Mouse (Mus musculus) heart, embryonic 12.5 days (tissue): ENCODE data around the gene Olfr1490. TPM values are rescaled to one million over a fixed set of nuclear protein-coding genes. Genes with fewer than 3 reads are reported as not detected.
"Not testable (repeated sequence)": the region's sequence is repeated elsewhere in the genome, so short reads cannot be mapped to it uniquely, and the experiment has no call there.

ENCODE experiments used
- ATAC-seq: fragments of 200-750 bp; cut with Nextera tagmentation; 2 replicates; pipeline ENCODE4 v1.8.0; 2017; ENCODE audit warnings: moderate TSS enrichment, moderate library complexity; ENCODE audit not compliant: insufficient number of reproducible peaks, low FRiP score
- H3K27ac ChIP-seq: fragments of 300-500 bp; sonication (generic); 2 replicates; pipeline ENCODE4 v1.5.1; 2016; ENCODE audit warnings: mild to moderate bottlenecking, moderate library complexity; ENCODE audit not compliant: poor library complexity, severe bottlenecking
- H3K27me3 ChIP-seq: fragments of 300-500 bp; sonication (generic); replicated peaks from 2 replicates; pipeline ENCODE4 v1.6.1; 2016; ENCODE audit warnings: mild to moderate bottlenecking, moderate library complexity
- H3K36me3 ChIP-seq: fragments of 300-500 bp; sonication (generic); 2 replicates; pipeline ENCODE4 v1.6.1; 2016; ENCODE audit warnings: mild to moderate bottlenecking, moderate library complexity
- H3K4me1 ChIP-seq: fragments of 300-500 bp; sonication (generic); replicated peaks from 2 replicates; pipeline ENCODE4 v1.6.1; 2016; ENCODE audit warnings: mild to moderate bottlenecking
- H3K4me2 ChIP-seq: fragments of 300-500 bp; sonication (generic); 2 replicates; pipeline ENCODE4 v1.6.1; 2016; ENCODE audit warnings: mild to moderate bottlenecking, moderate library complexity
- H3K4me3 ChIP-seq: fragments of 300-500 bp; sonication (generic); 2 replicates; pipeline ENCODE4 v1.5.1; 2016; ENCODE audit warnings: mild to moderate bottlenecking
- H3K9ac ChIP-seq: fragments of 300-500 bp; sonication (generic); 2 replicates; pipeline ENCODE4 v1.6.1; 2016; ENCODE audit warnings: mild to moderate bottlenecking, moderate library complexity
- H3K9me3 ChIP-seq: fragments of 300-500 bp; sonication (generic); replicated peaks from 2 replicates; pipeline ENCODE4 v1.6.1; 2016; ENCODE audit warnings: mild to moderate bottlenecking, moderate library complexity
- WGBS: fragments of 180-500 bp; shearing (Covaris S2); methylation state at CpG from one replicate; pipeline ENCODE4 v1.1.7; 2016; 5-methylcytosine and 5-hydroxymethylcytosine counted together
- microRNA-seq: library from miRNA; unstranded; fragments of <30 nt; microRNA quantifications from one replicate; pipeline ENCODE4, GENCODE M21; 2017
- polyA plus RNA-seq: library from polyadenylated mRNA; unstranded; fragments of >200 nt; fragmentation: Nextera tagmentation; extraction: Ambion mirVana; gene quantifications from 2 replicates; pipeline ENCODE4 v1.2.1, GENCODE M21; 2016

Olfr1490 gene
- not detected in 2 replicates for polyA plus RNA-seq

- 56% methylated on average over 1 of the region's 1 CpGs for WGBS
- Histone ChIP-seq H3K27ac (no peak within 1 kb of the TSS), H3K27me3 (no peaks in the 10 kb centered on the region), H3K4me3 (no peak within 1 kb of the TSS), H3K4me2 (no peak within 1 kb of the TSS), H3K9ac (no peak within 1 kb of the TSS), H3K4me1 (no peaks in the 10 kb centered on the region), H3K9me3 (peaks cover 18% of the 10 kb centered on the region), H3K36me3 (no peaks in the 10 kb centered on the region)
- ATAC-seq = no peak
Observed at GRCm38 (mm10) chr19:13650791-13651190, at the start of gene Olfr1490. TSS of gene Olfr1490 (plus strand) at chr19:13651091.

- H3K4me2 ChIP-seq, H3K27me3 ChIP-seq, H3K9ac ChIP-seq, H3K36me3 ChIP-seq, H3K27ac ChIP-seq, H3K4me1 ChIP-seq, H3K4me3 ChIP-seq, ATAC-seq: not testable (repeated sequence)
- H3K9me3 ChIP-seq = peaks cover 14% of the 10 kb centered on the region; the same call in 1 of the 2 replicates
- 83% methylated on average over 2 of the region's 2 CpGs for WGBS
Observed at GRCm38 (mm10) chr19:13617075-13617474, 33.8 kb upstream of the Olfr1490 start, which contains the start of gene Olfr1487. TSS of gene Olfr1487 (plus strand) at chr19:13617375.

- Histone ChIP-seq H3K4me2 (no peak within 1 kb of the TSS), H3K27ac (no peak within 1 kb of the TSS), H3K27me3 (no peaks in the 10 kb centered on the region), H3K4me1 (no peaks in the 10 kb centered on the region), H3K4me3 (no peak within 1 kb of the TSS), H3K9me3 (peaks cover 12% of the 10 kb centered on the region), H3K9ac (no peak within 1 kb of the TSS), H3K36me3 (no peaks in the 10 kb centered on the region)
- no peak for ATAC-seq
- 68% methylated on average over 1 of the region's 1 CpGs for WGBS
Observed at GRCm38 (mm10) chr19:13631321-13631720, 19.6 kb upstream of the Olfr1490 start, which contains the start of gene Olfr1489. TSS of gene Olfr1489 (plus strand) at chr19:13631621.

GRCm38 (mm10) chr19:13696968-13697367, 46.1 kb downstream of the Olfr1490 start, which contains the start of gene Olfr1491:
TSS of gene Olfr1491 (plus strand) at chr19:13697268.
- Histone ChIP-seq H3K9me3 (no peaks in the 10 kb centered on the region), H3K36me3 (no peaks in the 10 kb centered on the region), H3K27ac (no peak within 1 kb of the TSS), H3K4me1 (no peaks in the 10 kb centered on the region), H3K27me3 (no peaks in the 10 kb centered on the region), H3K4me3 (no peak within 1 kb of the TSS), H3K4me2 (no peak within 1 kb of the TSS), H3K9ac (no peak within 1 kb of the TSS)
- no peak for ATAC-seq
- 56% methylated on average over 3 of the region's 3 CpGs for WGBS

Small RNAs within 50 kb of the gene (microRNA-seq; reads per million reads assigned to microRNA genes)
- not detected for gene Gm23931

Other genes starting within 250 kb of the Olfr1490 start
- gene Olfr1469, start 243.2 kb upstream of the Olfr1490 start, polyA plus RNA-seq = not detected in 2 replicates
- gene Olfr1471, start 207.7 kb upstream of the Olfr1490 start, polyA plus RNA-seq = not detected in 2 replicates
- gene Olfr1472, start 195.0 kb upstream of the Olfr1490 start, polyA plus RNA-seq = not detected in 2 replicates
- not detected in 2 replicates for gene Olfr1474, start 181.5 kb upstream of the Olfr1490 start, polyA plus RNA-seq
- not detected in 2 replicates for gene Olfr1475, start 170.9 kb upstream of the Olfr1490 start, polyA plus RNA-seq
- gene Olfr1477, start 150.5 kb upstream of the Olfr1490 start, polyA plus RNA-seq = not detected in 2 replicates
- gene Olfr1480, start 123.2 kb upstream of the Olfr1490 start, polyA plus RNA-seq = not detected in 2 replicates
- gene Olfr1484, start 67.6 kb upstream of the Olfr1490 start, polyA plus RNA-seq = not detected in 2 replicates
- gene Olfr1487, start 33.7 kb upstream of the Olfr1490 start, polyA plus RNA-seq = not detected in 2 replicates
- gene Olfr1489, start 19.5 kb upstream of the Olfr1490 start, polyA plus RNA-seq = not detected in 2 replicates
- not detected in 2 replicates for gene Olfr1491, start 46.2 kb downstream of the Olfr1490 start, polyA plus RNA-seq
- not detected in 2 replicates for gene Olfr1493-ps1, start 72.2 kb downstream of the Olfr1490 start, polyA plus RNA-seq
- gene Olfr1494, start 88.6 kb downstream of the Olfr1490 start, polyA plus RNA-seq = not detected in 2 replicates
- not detected in 2 replicates for gene Olfr1495, start 113.5 kb downstream of the Olfr1490 start, polyA plus RNA-seq
- gene Olfr1496, start 126.8 kb downstream of the Olfr1490 start, polyA plus RNA-seq = not detected in 2 replicates
- not detected in 2 replicates for gene Olfr1497, start 147.1 kb downstream of the Olfr1490 start, polyA plus RNA-seq
- gene Olfr1499, start 168.4 kb downstream of the Olfr1490 start, polyA plus RNA-seq = not detected in 2 replicates
- not detected in 2 replicates for gene Olfr1500, start 179.4 kb downstream of the Olfr1490 start, polyA plus RNA-seq
- not detected in 2 replicates for gene Olfr1501, start 199.6 kb downstream of the Olfr1490 start, polyA plus RNA-seq
- not detected in 2 replicates for gene Olfr1502, start 210.7 kb downstream of the Olfr1490 start, polyA plus RNA-seq
- gene Olfr1504, start 246.8 kb downstream of the Olfr1490 start, polyA plus RNA-seq = not detected in 2 replicates